Mouse (Mus musculus): ENCODE results near the gene Scp2. TPM values are rescaled to one million over a fixed set of nuclear protein-coding genes. Genes with fewer than 3 reads are reported as not detected.

Scp2 gene
- total and polyA plus RNA-seq, 2 experiments from 2014 or later, result 160 to 243 TPM

- Histone ChIP-seq H3K27ac (ENCODE audit: low read depth) (no peak overlapping the region), H3K9me3 (replicated peaks; ENCODE audit: control insufficient read depth, low read length) (no peaks in the 10 kb centered on the region), H3K4me2 (ENCODE audit: low read depth, low read length) (no peak overlapping the region), H3K27me3 (ENCODE audit: control insufficient read depth, insufficient read depth, low read length) (no peaks in the 10 kb centered on the region), H3K9ac (replicated peaks; ENCODE audit: low read depth, low read length) (no peak overlapping the region), H3K4me3 (ENCODE audit: low read depth, low read length) (no peak overlapping the region), H3K4me1 (ENCODE audit: control insufficient read depth, insufficient read depth) (peaks cover 7% of the 10 kb centered on the region), H3K36me3 (replicated peaks; ENCODE audit: control insufficient read depth, insufficient read depth, low read length) (no peaks in the 10 kb centered on the region)
- no peak for ATAC-seq (ENCODE audit: insufficient read depth, low read depth)
- no peak for DNase-seq (ENCODE audit: low spot score)
- TF ChIP-seq EP300 (IDR thresholded peaks at IDR 0.05; ENCODE audit: low read depth) (no peak), CTCF (IDR thresholded peaks at IDR 0.05; ENCODE audit: low read depth) (no peak)
- 83% methylated on average over 6 of the region's 6 CpGs for WGBS
These were observed 149.1 kb downstream of the Scp2 start for GRCm38 (mm10) chr4:107995727-107996126.

GRCm38 (mm10) chr4:107995011-107995410, 149.8 kb downstream of the Scp2 start:
- DNase-seq (ENCODE audit: low spot score), result no peak
- Histone ChIP-seq H3K4me3 (ENCODE audit: low read depth, low read length) (no peak overlapping the region), H3K4me2 (ENCODE audit: low read depth, low read length) (no peak overlapping the region), H3K4me1 (ENCODE audit: control insufficient read depth, insufficient read depth) (peaks cover 7% of the 10 kb centered on the region), H3K9me3 (replicated peaks; ENCODE audit: control insufficient read depth, low read length) (no peaks in the 10 kb centered on the region), H3K27me3 (ENCODE audit: control insufficient read depth, insufficient read depth, low read length) (no peaks in the 10 kb centered on the region), H3K9ac (replicated peaks; ENCODE audit: low read depth, low read length) (no peak overlapping the region), H3K36me3 (replicated peaks; ENCODE audit: control insufficient read depth, insufficient read depth, low read length) (no peaks in the 10 kb centered on the region), H3K27ac (ENCODE audit: low read depth) (no peak overlapping the region)
- no peak for ATAC-seq (ENCODE audit: insufficient read depth, low read depth)
- TF ChIP-seq CTCF (IDR thresholded peaks at IDR 0.05; ENCODE audit: low read depth) (no peak), EP300 (IDR thresholded peaks at IDR 0.05; ENCODE audit: low read depth) (no peak)
- WGBS, result 74% methylated on average over 6 of the region's 6 CpGs

Small RNA genes lying within 50 kb of the gene (microRNA-seq; reads per million reads assigned to microRNA genes)
- gene Mir6397, result not detected

Other genes starting within 250 kb of the Scp2 start
- gene Cpt2, start 221.4 kb downstream of the Scp2 start, total RNA-seq (2014; rRNA removed; ENCODE audit: low replicate concordance), result 116 and 160 TPM in 2 replicates
- gene Cpt2, start 221.4 kb downstream of the Scp2 start, polyA plus RNA-seq (2015; fragmentation: Nextera tagmentation; extraction: Ambion mirVana), result 159 and 166 TPM in 2 replicates
- gene Slc1a7, start 176.7 kb downstream of the Scp2 start, total RNA-seq (2014; rRNA removed; ENCODE audit: low replicate concordance), result 0.65 TPM in 1 of 2 replicates, not detected in the other
- gene Slc1a7, start 176.7 kb downstream of the Scp2 start, polyA plus RNA-seq (2015; fragmentation: Nextera tagmentation; extraction: Ambion mirVana), result 0.08 and 0.10 TPM in 2 replicates
- 2.3 and 5.0 TPM in 2 replicates for gene Podn, start 48.6 kb downstream of the Scp2 start, total RNA-seq (2014; rRNA removed; ENCODE audit: low replicate concordance)
- gene Podn, start 48.6 kb downstream of the Scp2 start, polyA plus RNA-seq (2015; fragmentation: Nextera tagmentation; extraction: Ambion mirVana), result 0.53 and 0.92 TPM in 2 replicates
- gene Echdc2, start 20.4 kb upstream of the Scp2 start, total RNA-seq (2014; rRNA removed; ENCODE audit: low replicate concordance), result 39.0 and 48.5 TPM in 2 replicates
- gene Echdc2, start 20.4 kb upstream of the Scp2 start, polyA plus RNA-seq (2015; fragmentation: Nextera tagmentation; extraction: Ambion mirVana), result 27.1 and 28.0 TPM in 2 replicates
- not detected in 2 replicates for gene Zyg11a, start 73.0 kb upstream of the Scp2 start, total RNA-seq (2014; rRNA removed; ENCODE audit: low replicate concordance)
- gene Zyg11a, start 73.0 kb upstream of the Scp2 start, polyA plus RNA-seq (2015; fragmentation: Nextera tagmentation; extraction: Ambion mirVana), result not detected in 2 replicates
- gene Zyg11b, start 156.1 kb upstream of the Scp2 start, total RNA-seq (2014; rRNA removed; ENCODE audit: low replicate concordance), result 25.2 and 30.3 TPM in 2 replicates
- gene Zyg11b, start 156.1 kb upstream of the Scp2 start, polyA plus RNA-seq (2015; fragmentation: Nextera tagmentation; extraction: Ambion mirVana), result 5.6 and 6.5 TPM in 2 replicates
- 26.0 and 41.8 TPM in 2 replicates for gene Coa7, start 183.1 kb upstream of the Scp2 start, total RNA-seq (2014; rRNA removed; ENCODE audit: low replicate concordance)
- gene Coa7, start 183.1 kb upstream of the Scp2 start, polyA plus RNA-seq (2015; fragmentation: Nextera tagmentation; extraction: Ambion mirVana), result 61.7 and 63.8 TPM in 2 replicates
- gene Shisal2a, start 238.4 kb upstream of the Scp2 start, total RNA-seq (2014; rRNA removed; ENCODE audit: low replicate concordance), result 2.2 TPM in 1 of 2 replicates, not detected in the other
- 1.4 and 2.0 TPM in 2 replicates for gene Shisal2a, start 238.4 kb upstream of the Scp2 start, polyA plus RNA-seq (2015; fragmentation: Nextera tagmentation; extraction: Ambion mirVana)

Measured in heart, postnatal 0 days (tissue).